Mouse (Mus musculus): Measurements from ENCODE around the gene Cela3b.

Cela3b gene

GRCm38 (mm10) chr4:137430502-137430901 is at the start of gene Cela3b:
Cela3b (minus strand) TSS chr4:137430540.
- no peak for DNase-seq (ENCODE audit: low read depth)

- DNase-seq (ENCODE audit: low read depth) = no peak
Measured at GRCm38 (mm10) chr4:137479757-137480156, 49.4 kb upstream of the Cela3b start.

GRCm38 (mm10) chr4:137478306-137478705 is 48.0 kb upstream of the Cela3b start:
- no peak for DNase-seq (ENCODE audit: low read depth)

- no peak for DNase-seq (ENCODE audit: low read depth)
Measured at GRCm38 (mm10) chr4:137477611-137478010, 47.3 kb upstream of the Cela3b start.

GRCm38 (mm10) chr4:137476761-137477237 is 46.5 kb upstream of the Cela3b start:
- no peak for DNase-seq (ENCODE audit: low read depth)

- no peak for DNase-seq (ENCODE audit: low read depth)
Measured at GRCm38 (mm10) chr4:137476065-137476760, 45.9 kb upstream of the Cela3b start.

- DNase-seq (ENCODE audit: low read depth) = no peak
Measured at GRCm38 (mm10) chr4:137475271-137476050, 45.1 kb upstream of the Cela3b start.

GRCm38 (mm10) chr4:137474694-137475093 is 44.4 kb upstream of the Cela3b start:
- DNase-seq (ENCODE audit: low read depth) = no peak

- DNase-seq (ENCODE audit: low read depth) = no peak
Measured at GRCm38 (mm10) chr4:137473701-137474388, 43.5 kb upstream of the Cela3b start.

- DNase-seq (ENCODE audit: low read depth) = no peak
Measured at GRCm38 (mm10) chr4:137473240-137473639, 42.9 kb upstream of the Cela3b start.

GRCm38 (mm10) chr4:137471326-137471725 is 41.0 kb upstream of the Cela3b start:
- DNase-seq (ENCODE audit: low read depth) = no peak

- DNase-seq (ENCODE audit: low read depth) = no peak
Measured at GRCm38 (mm10) chr4:137470701-137471317, 40.5 kb upstream of the Cela3b start.

GRCm38 (mm10) chr4:137469845-137470692 is 39.7 kb upstream of the Cela3b start:
- DNase-seq (ENCODE audit: low read depth) = no peak

- DNase-seq (ENCODE audit: low read depth) = peak; percentile 15
Measured at GRCm38 (mm10) chr4:137469081-137469844, 38.9 kb upstream of the Cela3b start.

GRCm38 (mm10) chr4:137468260-137469080 is 38.1 kb upstream of the Cela3b start, which contains the start of gene Hspg2:
Hspg2 (plus strand) TSS chr4:137468769.
- DNase-seq (ENCODE audit: low read depth) = peak; percentile 85

- DNase-seq (ENCODE audit: low read depth) = no peak
Measured at GRCm38 (mm10) chr4:137467525-137467924, 37.2 kb upstream of the Cela3b start.

- no peak for DNase-seq (ENCODE audit: low read depth)
Measured at GRCm38 (mm10) chr4:137466991-137467390, 36.7 kb upstream of the Cela3b start.

GRCm38 (mm10) chr4:137465125-137465787 is 34.9 kb upstream of the Cela3b start:
- no peak for DNase-seq (ENCODE audit: low read depth)

Measured in naive thymus-derived CD4-positive, alpha-beta T cell, adult 2 months (primary cell).